Mouse (Mus musculus) intestine, embryonic 14.5 days (tissue): Measurements from ENCODE around the gene Col6a4. TPM values are rescaled to one million over a fixed set of nuclear protein-coding genes. Genes with fewer than 3 reads are reported as not detected.

Experiments
- ATAC-seq: fragments of 200-750 bp; cut with Nextera tagmentation; replicated peaks from 2 replicates; pipeline ENCODE4 v1.8.0; 2017; ENCODE audit warnings: low read depth, moderate number of reproducible peaks, moderate TSS enrichment, moderate library complexity; ENCODE audit not compliant: low FRiP score, low TSS enrichment
- DNase-seq: peaks from one replicate; pipeline ENCODE4 v3.0.0-alpha.2; 2018; ENCODE audit warnings: low spot score
- H3K27ac ChIP-seq: fragments of 300-500 bp; sonication (generic); 2 replicates; pipeline ENCODE4 v1.5.1; 2014; ENCODE audit warnings: low read depth, mild to moderate bottlenecking, control low read depth
- H3K27me3 ChIP-seq: fragments of 300-500 bp; sonication (generic); replicated peaks from 2 replicates; pipeline ENCODE4 v1.6.1; 2014; ENCODE audit warnings: low read length, control low read depth; ENCODE audit not compliant: control insufficient read depth, insufficient read depth
- H3K36me3 ChIP-seq: fragments of 300-500 bp; sonication (generic); 2 replicates; pipeline ENCODE4 v1.6.1; 2014; ENCODE audit warnings: low read length, control low read depth; ENCODE audit not compliant: control insufficient read depth, insufficient read depth
- H3K4me1 ChIP-seq: fragments of 300-500 bp; sonication (generic); replicated peaks from 2 replicates; pipeline ENCODE4 v1.6.1; 2014; ENCODE audit warnings: low read length, control low read depth, mixed read lengths; ENCODE audit not compliant: control insufficient read depth, insufficient read depth
- H3K4me2 ChIP-seq: fragments of 300-500 bp; sonication (generic); 2 replicates; pipeline ENCODE4 v1.6.1; 2014; ENCODE audit warnings: low read length
- H3K4me3 ChIP-seq: fragments of 300-500 bp; sonication (generic); 2 replicates; pipeline ENCODE4 v1.5.1; 2014; ENCODE audit warnings: low read depth, low read length, control low read depth, mixed read lengths
- H3K9ac ChIP-seq: fragments of 300-500 bp; sonication (generic); 2 replicates; pipeline ENCODE4 v1.6.1; 2014; ENCODE audit warnings: mild to moderate bottlenecking, low read length
- H3K9me3 ChIP-seq: fragments of 300-500 bp; sonication (generic); 2 replicates; pipeline ENCODE4 v1.6.1; 2016; ENCODE audit warnings: low read length, control low read depth; ENCODE audit not compliant: control insufficient read depth
- WGBS: fragments of 180-500 bp; shearing (Covaris S2); extraction: QIAGEN DNeasy Blood & Tissue Kit; methylation state at CpG from one replicate; pipeline ENCODE4 v1.1.7; 2014; 5-methylcytosine and 5-hydroxymethylcytosine counted together
- polyA plus RNA-seq: library from polyadenylated mRNA; unstranded; fragments of >200 nt; fragmentation: Nextera tagmentation; extraction: Ambion mirVana; gene quantifications from 2 replicates; pipeline ENCODE4 v1.2.1, GENCODE M21; 2014

Gene Col6a4
- polyA plus RNA-seq, 1 experiment from 2014 or later = 64.5 TPM

GRCm38 (mm10) chr9:106043921-106044503 lies 52.6 kb downstream of the Col6a4 start:
- H3K4me1 ChIP-seq = no peaks in the 10 kb centered on the region
- no peaks in the 10 kb centered on the region for H3K27me3 ChIP-seq
- H3K27ac ChIP-seq = no peak overlapping the region
- ATAC-seq (no peak), DNase-seq (no peak)
- no peak overlapping the region for H3K4me3 ChIP-seq
- H3K36me3 ChIP-seq = no peaks in the 10 kb centered on the region
- WGBS = 65% methylated on average over 9 of the region's 9 CpGs
- no peak overlapping the region for H3K4me2 ChIP-seq
- H3K9ac ChIP-seq = no peak overlapping the region
- H3K9me3 ChIP-seq = no peaks in the 10 kb centered on the region

GRCm38 (mm10) chr9:106039915-106040659 lies 56.5 kb downstream of the Col6a4 start:
- H3K27ac ChIP-seq = no peak overlapping the region
- no peaks in the 10 kb centered on the region for H3K27me3 ChIP-seq
- H3K4me3 ChIP-seq = no peak overlapping the region
- WGBS = 74% methylated on average over 8 of the region's 8 CpGs
- H3K4me1 ChIP-seq = no peaks in the 10 kb centered on the region
- H3K4me2 ChIP-seq = no peak overlapping the region
- no peak overlapping the region for H3K9ac ChIP-seq
- H3K9me3 ChIP-seq = no peaks in the 10 kb centered on the region
- DNase-seq = no peak
- H3K36me3 ChIP-seq = no peaks in the 10 kb centered on the region
- no peak for ATAC-seq

- H3K9me3 ChIP-seq = no peaks in the 10 kb centered on the region
- H3K4me1 ChIP-seq = no peaks in the 10 kb centered on the region
- no peak overlapping the region for H3K9ac ChIP-seq
- no peaks in the 10 kb centered on the region for H3K36me3 ChIP-seq
- WGBS = 74% methylated on average over 1 of the region's 1 CpGs
- H3K27ac ChIP-seq = no peak overlapping the region
- H3K4me2 ChIP-seq = no peak overlapping the region
- no peak overlapping the region for H3K4me3 ChIP-seq
- no peaks in the 10 kb centered on the region for H3K27me3 ChIP-seq
- DNase-seq (no peak), ATAC-seq (no peak)
Observed at GRCm38 (mm10) chr9:106039276-106039675, 57.3 kb downstream of the Col6a4 start.

DNA sequence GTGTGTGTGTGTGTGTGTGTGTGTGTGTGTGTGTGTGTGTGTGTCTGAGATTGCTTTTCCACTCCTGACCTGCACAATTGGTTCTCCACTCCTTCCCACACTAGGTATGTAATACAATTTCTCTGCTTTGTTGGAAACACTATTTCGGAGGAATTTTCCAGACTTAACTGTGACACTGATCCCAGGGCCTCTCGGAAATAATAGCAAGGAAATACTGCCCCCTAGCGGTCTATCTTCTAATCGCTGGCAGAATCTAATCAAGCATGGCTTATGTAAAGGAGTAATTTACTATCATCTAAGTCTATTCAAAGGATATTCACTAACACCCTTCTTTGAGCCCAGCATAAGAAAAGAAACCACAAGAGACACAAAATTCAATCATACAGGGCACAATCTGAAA lies 57.7 kb downstream of the Col6a4 start:
- DNase-seq (peak; percentile 80), ATAC-seq (no peak)
- 10% methylated on average over 4 of the region's 4 CpGs for WGBS
- no peaks in the 10 kb centered on the region for H3K9me3 ChIP-seq
- no peak overlapping the region for H3K9ac ChIP-seq
- no peaks in the 10 kb centered on the region for H3K36me3 ChIP-seq
- H3K27ac ChIP-seq = no peak overlapping the region
- H3K4me3 ChIP-seq = no peak overlapping the region
- no peaks in the 10 kb centered on the region for H3K27me3 ChIP-seq
- no peaks in the 10 kb centered on the region for H3K4me1 ChIP-seq
- no peak overlapping the region for H3K4me2 ChIP-seq

DNA sequence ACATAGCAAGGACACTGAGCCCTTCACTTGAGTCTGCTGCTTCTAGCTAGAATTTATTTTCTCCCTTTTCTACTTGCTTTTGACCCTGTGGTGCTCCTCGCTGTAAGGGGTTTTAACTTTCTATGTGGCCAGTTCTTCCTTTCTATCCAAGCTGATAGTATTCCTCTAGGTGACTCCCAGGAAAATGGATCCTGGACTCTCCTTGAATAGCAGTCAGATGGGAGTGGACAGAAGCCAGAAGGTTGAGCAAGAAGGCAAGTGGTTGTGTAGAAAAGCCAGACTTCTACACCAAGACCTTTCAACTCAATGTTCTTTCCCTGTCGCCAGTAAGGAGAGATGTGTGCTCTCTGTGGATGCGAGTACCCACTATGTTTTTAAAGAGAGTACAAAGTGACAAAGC lies 80.9 kb downstream of the Col6a4 start:
- Histone ChIP-seq H3K4me3 (no peak overlapping the region), H3K9me3 (no peaks in the 10 kb centered on the region), H3K9ac (no peak overlapping the region), H3K27me3 (no peaks in the 10 kb centered on the region), H3K4me2 (no peak overlapping the region), H3K36me3 (no peaks in the 10 kb centered on the region), H3K4me1 (no peaks in the 10 kb centered on the region), H3K27ac (no peak overlapping the region)
- DNase-seq (no peak), ATAC-seq (no peak)
- WGBS = 85% methylated on average over 3 of the region's 3 CpGs

DNA sequence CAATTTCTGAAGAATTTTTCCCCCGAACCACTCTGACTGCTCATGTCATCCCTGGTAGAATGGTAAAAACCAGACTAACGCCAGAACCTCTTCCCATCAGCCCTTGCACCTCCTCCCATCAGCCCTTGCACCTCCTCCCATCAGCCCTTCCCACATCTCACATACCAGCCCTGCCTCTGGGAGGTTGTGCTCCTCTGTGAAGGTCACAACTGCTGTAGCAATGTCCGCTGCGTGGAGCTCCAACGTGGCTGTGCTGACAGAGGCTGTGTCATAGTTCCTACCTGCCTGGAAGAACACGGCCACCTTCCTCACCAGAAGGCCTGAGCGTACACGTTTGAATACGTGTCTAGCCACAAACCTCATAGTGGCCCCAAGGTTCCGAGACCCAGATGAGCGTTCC lies 83.4 kb downstream of the Col6a4 start:
- 88% methylated on average over 11 of the region's 11 CpGs for WGBS
- Histone ChIP-seq H3K27ac (no peak overlapping the region), H3K36me3 (no peaks in the 10 kb centered on the region), H3K4me2 (no peak overlapping the region), H3K9ac (no peak overlapping the region), H3K4me1 (no peaks in the 10 kb centered on the region), H3K9me3 (no peaks in the 10 kb centered on the region), H3K27me3 (no peaks in the 10 kb centered on the region), H3K4me3 (no peak overlapping the region)
- DNase-seq (no peak), ATAC-seq (no peak)

DNA sequence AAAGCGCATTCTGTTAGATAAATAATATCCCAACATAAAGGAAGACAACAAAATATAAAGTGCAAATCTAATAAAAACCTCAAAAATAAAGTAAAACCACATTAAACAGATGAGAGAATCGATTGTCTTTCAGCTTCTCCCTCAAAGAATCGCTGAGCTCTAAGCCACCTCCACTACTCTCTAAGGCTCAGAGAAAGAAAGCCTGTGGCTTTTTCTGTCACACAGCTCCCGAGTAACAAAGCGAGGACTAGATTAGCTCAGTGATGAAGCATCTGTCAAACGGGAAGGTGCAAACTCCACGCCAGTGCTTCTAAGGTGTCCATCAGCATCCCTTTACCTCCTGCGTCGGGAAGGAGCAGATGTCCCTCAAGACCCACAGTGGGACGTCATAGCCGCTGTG lies 98.6 kb downstream of the Col6a4 start:
- Histone ChIP-seq H3K27ac (no peak overlapping the region), H3K4me1 (no peaks in the 10 kb centered on the region), H3K4me2 (no peak overlapping the region), H3K4me3 (no peak overlapping the region), H3K36me3 (no peaks in the 10 kb centered on the region), H3K9ac (no peak overlapping the region), H3K27me3 (no peaks in the 10 kb centered on the region), H3K9me3 (no peaks in the 10 kb centered on the region)
- WGBS = 58% methylated on average over 11 of the region's 11 CpGs
- DNase-seq (no peak), ATAC-seq (no peak)

DNA sequence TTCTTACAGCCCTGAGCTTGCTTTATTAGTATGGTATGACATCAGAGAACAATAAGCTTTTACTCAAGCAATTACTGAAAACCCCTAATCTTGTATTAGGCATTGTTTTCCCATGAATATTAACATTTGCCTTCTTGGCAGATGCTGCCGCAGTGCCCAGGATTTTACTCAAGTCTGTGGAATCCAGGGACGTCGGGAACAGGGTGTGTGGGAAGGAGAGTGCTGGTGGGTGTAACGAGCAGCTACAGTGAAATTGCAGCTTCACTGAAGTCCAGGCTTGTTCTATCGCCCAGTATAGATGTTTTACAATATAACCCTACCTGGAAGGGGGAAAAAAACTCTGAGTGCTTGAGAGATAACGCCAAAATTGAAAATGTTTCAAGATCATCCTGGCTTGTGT lies 104.2 kb downstream of the Col6a4 start:
- DNase-seq = no peak
- no peak for ATAC-seq
- no peaks in the 10 kb centered on the region; the same call in 1 of the 2 replicates for H3K9me3 ChIP-seq
- H3K4me3 ChIP-seq = no peak overlapping the region
- no peak overlapping the region for H3K4me2 ChIP-seq
- no peaks in the 10 kb centered on the region for H3K4me1 ChIP-seq
- 74% methylated on average over 6 of the region's 6 CpGs for WGBS
- H3K27me3 ChIP-seq = no peaks in the 10 kb centered on the region
- no peak overlapping the region for H3K27ac ChIP-seq
- H3K36me3 ChIP-seq = no peaks in the 10 kb centered on the region
- no peak overlapping the region for H3K9ac ChIP-seq

GRCm38 (mm10) chr9:105990099-105990498 lies 106.5 kb downstream of the Col6a4 start:
- H3K4me3 ChIP-seq = no peak overlapping the region
- H3K27ac ChIP-seq = no peak overlapping the region
- WGBS = 73% methylated on average over 6 of the region's 6 CpGs
- no peaks in the 10 kb centered on the region for H3K36me3 ChIP-seq
- no peak overlapping the region for H3K9ac ChIP-seq
- no peaks in the 10 kb centered on the region; the same call in 1 of the 2 replicates for H3K9me3 ChIP-seq
- H3K4me2 ChIP-seq = no peak overlapping the region
- ATAC-seq (no peak), DNase-seq (no peak)
- H3K27me3 ChIP-seq = no peaks in the 10 kb centered on the region
- H3K4me1 ChIP-seq = no peaks in the 10 kb centered on the region
